Mouse (Mus musculus) neural tube, embryonic 14.5 days (tissue): ENCODE data around the gene Pkp2. TPM values are rescaled to one million over a fixed set of nuclear protein-coding genes. Genes with fewer than 3 reads are reported as not detected.

Experiments
- ATAC-seq: fragments of 200-750 bp; cut with Nextera tagmentation; 2 replicates; pipeline ENCODE4 v1.8.0; 2017; ENCODE audit warnings: low read depth, mild to moderate bottlenecking, moderate TSS enrichment, moderate library complexity
- H3K27ac ChIP-seq: fragments of 300-500 bp; sonication (generic); 2 replicates; pipeline ENCODE4 v1.5.1; 2014; ENCODE audit warnings: low read depth, mild to moderate bottlenecking, control low read depth, low read length, moderate library complexity, mixed read lengths
- H3K27me3 ChIP-seq: fragments of 300-500 bp; sonication (generic); 2 replicates; pipeline ENCODE4 v1.6.1; 2014; ENCODE audit warnings: low read length; ENCODE audit not compliant: control insufficient read depth, insufficient read depth
- H3K36me3 ChIP-seq: fragments of 300-500 bp; sonication (generic); 2 replicates; pipeline ENCODE4 v1.6.1; 2014; ENCODE audit warnings: low read length, mixed read lengths; ENCODE audit not compliant: control insufficient read depth, insufficient read depth
- H3K4me1 ChIP-seq: fragments of 300-500 bp; sonication (generic); 2 replicates; pipeline ENCODE4 v1.6.1; 2014; ENCODE audit warnings: low read length; ENCODE audit not compliant: control insufficient read depth, insufficient read depth
- H3K4me2 ChIP-seq: fragments of 300-500 bp; sonication (generic); 2 replicates; pipeline ENCODE4 v1.6.1; 2014; ENCODE audit warnings: mild to moderate bottlenecking, low read depth, low read length, control low read depth
- H3K4me3 ChIP-seq: fragments of 300-500 bp; sonication (generic); 2 replicates; pipeline ENCODE4 v1.5.1; 2014; ENCODE audit warnings: low read depth, low read length, control low read depth, mixed read lengths
- H3K9ac ChIP-seq: fragments of 300-500 bp; sonication (generic); replicated peaks from 2 replicates; pipeline ENCODE4 v1.6.1; 2014; ENCODE audit warnings: low read depth, mild to moderate bottlenecking, control low read depth, low read length, mixed read lengths
- H3K9me3 ChIP-seq: fragments of 300-500 bp; sonication (generic); 2 replicates; pipeline ENCODE4 v1.6.1; 2016; ENCODE audit warnings: low read length; ENCODE audit not compliant: control insufficient read depth
- WGBS: fragments of 180-500 bp; shearing (Covaris S2); extraction: QIAGEN DNeasy Blood & Tissue Kit; methylation state at CpG from one replicate; pipeline ENCODE4 v1.1.7; 2014; 5-methylcytosine and 5-hydroxymethylcytosine counted together
- polyA plus RNA-seq: library from polyadenylated mRNA; unstranded; fragments of >200 nt; fragmentation: Nextera tagmentation; extraction: Ambion mirVana; gene quantifications from 2 replicates; pipeline ENCODE4 v1.2.1, GENCODE M21; 2014

Pkp2 gene
- polyA plus RNA-seq, 1 experiment from 2014 or later = 2.0 TPM

- no peak overlapping the region for H3K4me3 ChIP-seq
- no peak overlapping the region for H3K9ac ChIP-seq
- H3K9me3 ChIP-seq = no peaks in the 10 kb centered on the region
- H3K4me1 ChIP-seq = no peaks in the 10 kb centered on the region
- H3K4me2 ChIP-seq = no peak overlapping the region
- ATAC-seq = no peak
- no peaks in the 10 kb centered on the region for H3K36me3 ChIP-seq
- no peak overlapping the region for H3K27ac ChIP-seq
- WGBS = 26% methylated on average over 4 of the region's 4 CpGs
- H3K27me3 ChIP-seq = no peaks in the 10 kb centered on the region
These were observed 40.4 kb downstream of the Pkp2 start for GRCm38 (mm10) chr16:16253326-16254074.

DNA sequence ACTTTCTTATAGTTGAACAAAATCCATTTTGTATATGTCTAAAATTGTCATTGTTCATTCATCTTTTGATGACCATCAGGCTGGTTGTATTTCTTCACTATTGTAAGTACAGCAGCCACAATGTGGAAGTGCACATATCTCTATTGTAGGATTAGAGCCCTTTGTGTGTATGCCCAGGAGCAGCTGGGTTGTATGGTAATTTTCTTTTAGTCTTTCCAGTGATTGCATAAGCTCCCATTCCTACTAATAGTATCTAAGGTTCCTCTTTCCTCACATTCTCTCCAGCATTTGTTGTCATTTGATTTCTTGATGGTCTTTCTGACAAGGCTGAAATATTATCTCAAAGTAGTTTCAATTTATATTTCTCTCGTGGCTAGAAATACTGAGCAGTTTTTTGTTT is 42.1 kb downstream of the Pkp2 start:
- 53% methylated on average over 1 of the region's 1 CpGs for WGBS
- H3K9me3 ChIP-seq = no peaks in the 10 kb centered on the region
- no peak overlapping the region for H3K9ac ChIP-seq
- no peaks in the 10 kb centered on the region for H3K4me1 ChIP-seq
- ATAC-seq = no peak
- H3K4me2 ChIP-seq = no peak overlapping the region
- H3K27me3 ChIP-seq = no peaks in the 10 kb centered on the region
- H3K36me3 ChIP-seq = no peaks in the 10 kb centered on the region
- no peak overlapping the region for H3K27ac ChIP-seq
- no peak overlapping the region for H3K4me3 ChIP-seq

GRCm38 (mm10) chr16:16255874-16256273 is 42.8 kb downstream of the Pkp2 start:
- no peaks in the 10 kb centered on the region for H3K9me3 ChIP-seq
- H3K36me3 ChIP-seq = no peaks in the 10 kb centered on the region
- H3K4me1 ChIP-seq = no peaks in the 10 kb centered on the region
- H3K4me3 ChIP-seq = no peak overlapping the region
- no peak overlapping the region for H3K9ac ChIP-seq
- H3K27ac ChIP-seq = no peak overlapping the region
- 12% methylated on average over 7 of the region's 7 CpGs for WGBS
- H3K4me2 ChIP-seq = no peak overlapping the region
- no peaks in the 10 kb centered on the region for H3K27me3 ChIP-seq
- ATAC-seq = no peak

DNA sequence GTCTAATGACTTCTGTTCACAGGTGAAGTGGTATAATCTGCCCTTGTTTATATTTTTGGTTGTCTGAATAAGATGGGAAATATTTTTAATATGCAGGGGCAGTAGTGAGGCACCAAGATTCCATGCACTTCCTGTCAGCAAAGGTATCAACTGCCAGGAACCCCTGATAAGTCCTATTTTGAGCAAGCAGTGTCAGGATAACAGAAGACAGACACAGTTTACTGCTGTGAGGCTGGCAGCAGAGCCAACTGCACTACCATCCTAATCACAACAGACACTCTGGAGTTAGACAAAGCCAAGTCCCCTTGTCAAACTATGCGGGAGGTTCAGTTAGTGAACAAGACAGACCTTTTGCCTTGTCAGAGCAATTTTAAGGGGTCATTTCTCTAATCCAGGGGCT is 43.6 kb downstream of the Pkp2 start:
- Histone ChIP-seq H3K36me3 (no peaks in the 10 kb centered on the region), H3K4me3 (no peak overlapping the region), H3K9ac (no peak overlapping the region), H3K4me1 (no peaks in the 10 kb centered on the region), H3K27me3 (no peaks in the 10 kb centered on the region), H3K27ac (no peak overlapping the region), H3K9me3 (no peaks in the 10 kb centered on the region), H3K4me2 (no peak overlapping the region)
- 65% methylated on average over 1 of the region's 1 CpGs for WGBS
- no peak for ATAC-seq

GRCm38 (mm10) chr16:16260882-16261281 is 47.8 kb downstream of the Pkp2 start:
- H3K4me1 ChIP-seq = no peaks in the 10 kb centered on the region
- H3K36me3 ChIP-seq = no peaks in the 10 kb centered on the region
- ATAC-seq = no peak
- no peaks in the 10 kb centered on the region for H3K9me3 ChIP-seq
- H3K27ac ChIP-seq = no peak overlapping the region
- H3K4me2 ChIP-seq = no peak overlapping the region
- H3K4me3 ChIP-seq = no peak overlapping the region
- no peak overlapping the region for H3K9ac ChIP-seq
- WGBS = 95% methylated on average over 5 of the region's 5 CpGs
- H3K27me3 ChIP-seq = no peaks in the 10 kb centered on the region

DNA sequence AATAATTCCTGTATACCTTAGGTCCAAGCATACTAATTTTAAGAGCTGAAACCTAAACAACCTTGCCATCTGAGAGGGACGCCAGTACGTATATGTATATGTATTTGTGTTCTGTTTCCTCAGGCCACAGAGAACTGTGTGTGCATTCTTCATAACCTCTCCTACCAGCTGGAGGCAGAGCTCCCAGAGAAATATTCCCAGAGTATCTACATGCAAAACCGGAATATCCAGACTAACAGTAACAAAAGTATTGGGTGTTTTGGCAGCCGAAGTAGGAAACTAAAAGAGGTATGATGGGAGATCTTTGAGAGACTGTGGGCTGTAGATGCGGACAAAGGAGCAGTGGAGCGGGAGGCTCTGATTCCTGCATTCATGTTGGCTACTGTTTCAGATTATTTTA is 48.4 kb downstream of the Pkp2 start:
- H3K4me2 ChIP-seq = no peak overlapping the region
- H3K36me3 ChIP-seq = no peaks in the 10 kb centered on the region
- no peaks in the 10 kb centered on the region for H3K4me1 ChIP-seq
- ATAC-seq = no peak
- H3K27me3 ChIP-seq = no peaks in the 10 kb centered on the region
- H3K9me3 ChIP-seq = no peaks in the 10 kb centered on the region
- no peak overlapping the region for H3K9ac ChIP-seq
- 92% methylated on average over 6 of the region's 6 CpGs for WGBS
- no peak overlapping the region for H3K27ac ChIP-seq
- H3K4me3 ChIP-seq = no peak overlapping the region

DNA sequence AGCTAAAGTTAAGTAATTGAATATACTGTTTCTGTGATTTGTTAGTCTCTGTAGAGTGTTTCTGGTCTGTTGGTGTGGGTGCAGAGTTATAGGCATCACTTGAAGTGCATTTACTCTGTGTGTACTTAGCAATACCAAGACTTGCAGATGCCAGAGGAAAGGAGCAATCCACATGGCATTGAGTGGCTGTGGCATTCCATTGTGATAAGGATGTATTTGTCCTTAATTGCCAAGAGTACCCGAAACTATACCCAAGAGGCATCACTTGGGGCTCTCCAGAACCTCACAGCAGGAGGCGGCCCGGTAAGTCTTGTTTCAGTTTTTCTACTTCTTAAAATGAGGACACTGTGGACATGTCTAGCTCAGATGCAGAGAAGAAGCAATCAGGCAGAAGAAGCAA is 49.3 kb downstream of the Pkp2 start:
- 88% methylated on average over 3 of the region's 3 CpGs for WGBS
- no peak overlapping the region for H3K9ac ChIP-seq
- no peaks in the 10 kb centered on the region for H3K4me1 ChIP-seq
- H3K4me3 ChIP-seq = no peak overlapping the region
- no peaks in the 10 kb centered on the region for H3K27me3 ChIP-seq
- H3K36me3 ChIP-seq = no peaks in the 10 kb centered on the region
- no peak overlapping the region for H3K27ac ChIP-seq
- ATAC-seq = no peak
- H3K4me2 ChIP-seq = no peak overlapping the region
- no peaks in the 10 kb centered on the region for H3K9me3 ChIP-seq

DNA sequence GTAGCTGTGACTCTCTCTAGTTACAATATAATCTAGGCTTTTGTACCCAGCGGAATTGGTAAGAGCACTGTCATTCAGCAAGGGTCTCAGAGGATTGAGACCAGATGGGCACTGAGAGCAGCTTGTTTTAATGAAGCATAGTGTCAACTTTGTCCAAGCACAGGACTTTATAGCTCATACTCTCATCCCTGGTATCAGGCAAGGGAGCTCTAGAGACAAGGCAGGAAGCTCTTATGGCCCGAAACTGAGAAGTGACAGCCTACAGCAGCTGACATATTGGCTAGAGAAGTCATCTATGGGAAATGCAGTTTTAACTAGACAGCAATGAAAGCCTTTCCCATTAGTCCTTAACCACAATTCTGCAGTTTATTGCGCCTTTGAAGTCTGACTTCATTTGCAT is 59.9 kb downstream of the Pkp2 start:
- H3K4me1 ChIP-seq = no peaks in the 10 kb centered on the region
- no peak overlapping the region for H3K27ac ChIP-seq
- no peaks in the 10 kb centered on the region for H3K9me3 ChIP-seq
- H3K4me2 ChIP-seq = no peak overlapping the region
- H3K27me3 ChIP-seq = no peaks in the 10 kb centered on the region
- no peak overlapping the region for H3K4me3 ChIP-seq
- H3K9ac ChIP-seq = no peak overlapping the region
- H3K36me3 ChIP-seq = no peaks in the 10 kb centered on the region
- WGBS = 9% methylated on average over 3 of the region's 3 CpGs
- ATAC-seq = peak; percentile 38; the same call in 1 of the 2 replicates

DNA sequence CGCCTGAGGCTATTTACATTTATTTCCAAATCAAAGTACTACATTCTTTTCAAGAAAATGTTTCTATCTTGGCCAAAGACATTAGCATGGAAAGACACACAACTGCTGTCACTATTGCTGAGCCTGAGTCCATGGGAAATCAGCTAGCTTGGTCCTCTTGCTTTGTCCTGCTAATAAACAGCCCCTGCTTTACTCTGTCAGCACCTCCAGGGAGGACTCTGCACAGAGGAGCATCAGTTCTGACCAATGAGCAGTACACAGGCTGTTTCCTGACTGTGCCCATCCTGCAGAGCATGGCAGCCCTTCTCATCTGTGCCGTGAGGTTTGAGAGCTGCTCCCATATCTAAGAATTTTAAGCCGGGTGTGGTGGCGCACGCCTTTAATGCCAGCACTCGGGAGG is 60.6 kb downstream of the Pkp2 start:
- H3K36me3 ChIP-seq = no peaks in the 10 kb centered on the region
- no peak overlapping the region for H3K27ac ChIP-seq
- H3K9me3 ChIP-seq = no peaks in the 10 kb centered on the region
- no peak for ATAC-seq
- no peaks in the 10 kb centered on the region for H3K27me3 ChIP-seq
- 74% methylated on average over 6 of the region's 6 CpGs for WGBS
- no peak overlapping the region for H3K4me2 ChIP-seq
- H3K9ac ChIP-seq = no peak overlapping the region
- no peak overlapping the region for H3K4me3 ChIP-seq
- no peaks in the 10 kb centered on the region for H3K4me1 ChIP-seq
